Mouse (Mus musculus) layer of hippocampus, adult 2 months (tissue): ENCODE measurements around the gene Tasp1. TPM values are rescaled to one million over a fixed set of nuclear protein-coding genes. Genes with fewer than 3 reads are reported as not detected.
A peak's percentile ranks its signal among the peaks of the same experiment; 100 is the strongest.
"Not testable (repeated sequence)": the region's sequence is repeated elsewhere in the genome, so short reads cannot be mapped to it uniquely, and the experiment has no call there.

Experiments
- DNase-seq, 2 experiments: peaks; one replicate each; pipeline ENCODE4 v3.0.0; 2022; ENCODE audit warnings: low spot score in 2 of 2
- H3K27ac ChIP-seq: fragments of 200-600 bp; 2 replicates; pipeline ENCODE4 v1.8.1; 2022
- H3K4me3 ChIP-seq: fragments of 200-600 bp; 2 replicates; pipeline ENCODE4 v1.8.1; 2022; ENCODE audit warnings: mild to moderate bottlenecking
- CTCF ChIP-seq: fragments of 200-600 bp; conservative IDR thresholded peaks from 2 replicates; pipeline ENCODE4 v1.8.1; 2022; ENCODE audit warnings: antibody characterized with exemption, mild to moderate bottlenecking, moderate library complexity
- total RNA-seq, 2 experiments: library from RNA; stranded (reverse); gene quantifications; 2 replicates each; pipeline ENCODE4 v1.2.3; 2021

Tasp1 gene
- total RNA-seq, 2 experiments from 2014 or later = 28.3 to 30.3 TPM

DNA sequence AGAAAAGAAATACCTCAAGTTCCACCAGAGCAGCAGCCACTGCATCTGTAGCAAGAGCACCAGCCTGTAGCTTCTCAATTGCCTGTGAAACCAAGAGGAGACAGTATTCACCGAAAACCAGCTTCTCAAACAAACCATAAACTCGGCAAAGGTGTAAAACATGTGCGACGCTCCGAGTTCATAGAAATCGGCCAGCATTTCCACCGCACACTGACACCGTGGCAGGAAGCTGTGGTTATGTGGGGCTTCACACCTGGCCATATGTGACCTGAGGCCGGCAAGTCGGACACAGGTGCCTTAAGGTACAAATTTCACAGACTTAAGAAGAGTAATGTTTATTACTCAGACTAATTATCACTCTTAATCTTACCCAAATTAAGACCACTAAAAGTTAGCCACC, 24.5 kb downstream of the Tasp1 start:
- TF ChIP-seq CTCF = no peak
- DNase-seq = no peak
- Histone ChIP-seq H3K4me3 (no peak overlapping the region), H3K27ac (no peak overlapping the region)

DNA sequence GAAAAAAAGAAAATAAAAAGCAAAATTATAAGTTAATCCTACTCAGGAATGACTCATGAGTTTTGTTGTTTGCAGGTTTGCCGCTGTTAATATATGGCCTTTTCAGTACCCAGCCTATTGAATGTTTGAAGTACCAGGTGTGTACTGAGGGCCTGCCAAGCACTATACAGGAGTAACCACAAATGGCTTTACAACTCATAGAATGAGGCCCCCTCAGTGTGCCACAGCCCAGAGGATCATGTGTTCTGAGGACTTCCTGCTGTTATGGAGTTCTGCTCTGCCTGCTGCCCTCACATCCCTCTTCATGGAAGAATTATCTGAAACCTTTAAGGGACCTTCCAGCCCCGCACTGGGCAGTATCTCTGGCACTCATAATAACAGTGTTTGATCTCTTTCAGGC, 29.1 kb downstream of the Tasp1 start:
- no peak for TF ChIP-seq CTCF
- DNase-seq = no peak
- no peak overlapping the region for H3K27ac ChIP-seq
- H3K4me3 ChIP-seq = no peak overlapping the region

DNA sequence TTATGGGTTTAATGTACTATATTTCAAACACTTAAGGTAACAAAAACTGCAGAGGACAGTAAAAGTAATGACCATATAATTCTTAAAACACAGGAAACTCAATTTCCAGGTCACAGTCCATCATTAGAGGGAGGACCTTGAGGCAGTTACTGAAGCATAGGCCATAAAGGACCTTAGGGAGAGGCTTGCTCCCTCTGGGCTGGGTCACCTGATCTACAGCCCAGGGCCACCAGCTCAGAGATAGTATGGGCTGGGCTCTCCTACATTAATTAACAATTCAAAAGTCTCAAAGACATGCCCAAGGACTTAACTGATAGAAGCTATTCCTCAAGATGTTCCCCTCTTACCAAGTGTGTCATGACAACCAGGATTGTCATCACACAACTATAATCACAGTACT, 29.8 kb downstream of the Tasp1 start:
- no peak for TF ChIP-seq CTCF
- DNase-seq = no peak
- no peak overlapping the region for H3K4me3 ChIP-seq
- H3K27ac ChIP-seq = no peak overlapping the region

- Histone ChIP-seq H3K27ac (no peak overlapping the region), H3K4me3 (no peak overlapping the region)
- DNase-seq = no peak
- no peak for TF ChIP-seq CTCF
Measured at GRCm38 (mm10) chr2:140024937-140025336, 41.7 kb downstream of the Tasp1 start.

DNA sequence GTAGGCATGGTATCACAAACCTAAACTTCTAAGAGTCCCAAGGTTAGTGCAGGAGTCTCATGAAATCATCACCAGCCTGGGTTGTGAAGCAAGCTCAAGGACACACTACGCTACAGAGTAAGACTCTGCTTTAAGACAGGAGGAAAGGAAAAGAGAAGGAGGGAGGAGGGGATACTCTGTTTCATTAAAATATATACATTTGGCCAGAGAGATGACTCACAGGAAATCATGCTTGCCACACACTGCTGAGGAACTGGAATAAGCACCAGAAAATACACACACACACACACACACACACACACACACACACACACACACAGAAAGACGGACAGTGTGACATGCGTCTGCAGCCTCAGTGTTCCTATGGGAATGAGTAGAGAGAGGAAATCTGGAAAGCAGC, 59.2 kb downstream of the Tasp1 start:
- TF ChIP-seq CTCF = no peak
- no peak overlapping the region for H3K4me3 ChIP-seq
- no peak for DNase-seq
- no peak overlapping the region for H3K27ac ChIP-seq

- Histone ChIP-seq H3K27ac (no peak overlapping the region), H3K4me3 (no peak overlapping the region)
- no peak for DNase-seq
- TF ChIP-seq CTCF = peak; percentile 28
Measured at GRCm38 (mm10) chr2:139998170-139998569, 68.4 kb downstream of the Tasp1 start.

- not testable (repeated sequence) for H3K4me3 ChIP-seq, DNase-seq, H3K27ac ChIP-seq
- peak; percentile 57 for TF ChIP-seq CTCF
Measured at GRCm38 (mm10) chr2:139989907-139990306, 76.7 kb downstream of the Tasp1 start.

DNA sequence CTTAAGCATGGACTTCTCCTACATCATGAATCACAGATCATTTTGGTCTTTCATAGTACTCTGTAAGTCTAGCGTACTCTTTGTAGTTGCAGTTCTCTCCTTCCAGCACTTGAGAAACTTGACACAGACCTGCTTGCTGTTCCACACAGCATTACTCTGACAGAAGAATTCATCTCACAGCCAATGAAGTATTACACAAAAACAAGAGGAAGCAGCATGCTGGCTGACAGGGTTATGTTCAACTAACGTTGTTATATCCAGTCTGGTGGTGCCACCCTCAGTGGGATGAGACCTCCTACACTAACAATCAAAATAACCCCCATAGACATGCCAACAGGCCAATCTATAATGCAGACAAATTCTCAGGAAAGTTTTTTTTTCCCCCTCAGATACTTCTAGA, 99.2 kb downstream of the Tasp1 start:
- no peak for DNase-seq
- H3K4me3 ChIP-seq = no peak overlapping the region
- no peak overlapping the region for H3K27ac ChIP-seq
- TF ChIP-seq CTCF = no peak

- DNase-seq = peak in 1 of 2 experiments; percentile 47
- no peak overlapping the region for H3K4me3 ChIP-seq
- peak; percentile 81 for TF ChIP-seq CTCF
- H3K27ac ChIP-seq = no peak overlapping the region
Measured at GRCm38 (mm10) chr2:139966288-139966687, 100.3 kb downstream of the Tasp1 start.

- Histone ChIP-seq H3K27ac (no peak overlapping the region), H3K4me3 (no peak overlapping the region)
- TF ChIP-seq CTCF = no peak
- DNase-seq = no peak
Measured at GRCm38 (mm10) chr2:139948843-139949242, 117.8 kb downstream of the Tasp1 start.

DNA sequence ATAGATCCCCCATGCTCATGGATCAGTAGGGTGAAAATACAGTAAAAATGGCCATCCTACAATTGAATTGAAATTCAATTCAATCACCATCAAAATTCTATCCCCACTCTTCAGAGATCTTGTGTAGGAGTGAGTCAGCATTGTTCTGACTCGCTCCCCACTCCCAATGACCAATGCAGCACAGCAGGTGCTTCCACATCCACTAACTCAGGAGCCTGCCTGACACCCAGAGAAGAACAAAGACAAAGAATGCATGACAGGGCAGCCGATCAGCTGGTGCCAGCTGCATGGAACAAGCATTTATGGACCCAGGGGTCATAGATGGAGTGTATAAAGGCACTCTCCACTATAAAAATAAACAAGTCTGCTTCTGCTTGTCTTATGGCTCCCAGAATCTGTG, 129.0 kb downstream of the Tasp1 start:
- TF ChIP-seq CTCF = no peak
- Histone ChIP-seq H3K4me3 (no peak overlapping the region), H3K27ac (no peak overlapping the region)
- no peak for DNase-seq

- H3K27ac ChIP-seq = no peak overlapping the region
- no peak overlapping the region for H3K4me3 ChIP-seq
- no peak for DNase-seq
- TF ChIP-seq CTCF = no peak
Measured at GRCm38 (mm10) chr2:139934577-139934976, 132.0 kb downstream of the Tasp1 start.

GRCm38 (mm10) chr2:139934033-139934572, 132.5 kb downstream of the Tasp1 start:
- DNase-seq = no peak
- no peak overlapping the region for H3K4me3 ChIP-seq
- H3K27ac ChIP-seq = no peak overlapping the region
- TF ChIP-seq CTCF = no peak

DNA sequence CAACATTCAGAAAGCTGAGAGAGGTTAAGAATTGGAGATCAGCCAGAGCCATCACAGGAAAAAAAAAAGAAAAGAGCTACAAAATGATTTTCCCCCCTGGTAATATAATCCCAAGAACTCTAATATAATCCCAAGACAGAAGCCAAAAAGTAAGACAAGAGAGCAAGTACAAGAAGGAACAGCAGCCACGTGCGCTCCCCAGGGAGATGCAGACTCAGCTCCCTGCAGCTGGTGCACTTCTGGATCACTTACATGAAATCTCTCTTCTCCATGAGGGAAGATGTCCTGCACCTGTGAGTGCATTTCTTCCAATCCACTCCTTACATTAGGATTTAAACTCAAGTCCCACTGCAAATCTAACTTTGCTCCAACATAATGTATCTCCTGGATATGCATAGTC, 134.4 kb downstream of the Tasp1 start:
- H3K27ac ChIP-seq = no peak overlapping the region
- TF ChIP-seq CTCF = no peak
- no peak for DNase-seq
- no peak overlapping the region for H3K4me3 ChIP-seq

GRCm38 (mm10) chr2:139924937-139925336, 141.7 kb downstream of the Tasp1 start:
- H3K4me3 ChIP-seq = no peak overlapping the region
- no peak overlapping the region for H3K27ac ChIP-seq
- DNase-seq = no peak
- TF ChIP-seq CTCF = no peak

DNA sequence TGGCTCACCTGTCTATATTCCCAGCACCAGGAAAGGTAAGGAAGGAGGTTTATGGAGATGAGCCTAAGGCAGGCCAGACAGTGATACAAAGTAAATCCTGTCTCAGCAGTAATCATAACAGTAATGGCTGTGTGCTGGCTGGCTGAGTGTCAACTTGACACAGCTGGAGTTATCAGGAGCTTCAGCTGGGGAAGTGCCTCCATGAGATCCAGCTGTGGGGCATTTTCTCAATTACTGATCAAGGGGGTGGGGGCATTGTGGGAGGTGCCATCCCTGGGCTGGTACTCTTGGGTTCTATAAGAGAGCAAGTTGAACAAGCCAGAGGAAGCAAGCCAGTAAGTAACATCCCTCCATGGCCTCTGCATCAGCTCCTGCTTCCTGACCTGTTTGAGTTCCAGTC, 145.2 kb downstream of the Tasp1 start:
- H3K27ac ChIP-seq, DNase-seq, H3K4me3 ChIP-seq: not testable (repeated sequence)
